Mouse (Mus musculus): ENCODE data around the gene Itsn1.
A peak's percentile ranks its signal among the peaks of the same experiment; 100 is the strongest.

The Itsn1 gene

DNA sequence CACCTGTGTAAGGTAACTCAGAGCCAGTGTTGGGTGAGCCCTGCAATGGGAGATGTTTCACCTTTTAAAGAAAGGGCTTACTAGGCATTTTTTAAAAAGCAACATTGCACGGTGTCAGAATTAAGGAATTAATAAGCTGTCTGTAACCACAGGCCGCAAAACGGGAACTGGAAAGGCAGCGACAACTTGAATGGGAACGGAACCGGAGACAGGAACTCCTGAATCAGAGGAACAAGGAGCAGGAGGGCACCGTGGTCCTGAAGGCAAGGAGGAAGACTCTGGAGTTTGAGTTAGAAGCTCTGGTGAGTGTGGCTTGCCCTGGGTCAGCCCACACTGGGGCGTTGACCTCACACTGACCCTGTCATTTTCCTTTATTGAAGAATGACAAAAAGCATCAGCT lies 91.2 kb downstream of the Itsn1 start:
- no peak for DNase-seq

GRCm38 (mm10) chr16:91822325-91822724 lies 93.2 kb downstream of the Itsn1 start:
- DNase-seq, result no peak

DNA sequence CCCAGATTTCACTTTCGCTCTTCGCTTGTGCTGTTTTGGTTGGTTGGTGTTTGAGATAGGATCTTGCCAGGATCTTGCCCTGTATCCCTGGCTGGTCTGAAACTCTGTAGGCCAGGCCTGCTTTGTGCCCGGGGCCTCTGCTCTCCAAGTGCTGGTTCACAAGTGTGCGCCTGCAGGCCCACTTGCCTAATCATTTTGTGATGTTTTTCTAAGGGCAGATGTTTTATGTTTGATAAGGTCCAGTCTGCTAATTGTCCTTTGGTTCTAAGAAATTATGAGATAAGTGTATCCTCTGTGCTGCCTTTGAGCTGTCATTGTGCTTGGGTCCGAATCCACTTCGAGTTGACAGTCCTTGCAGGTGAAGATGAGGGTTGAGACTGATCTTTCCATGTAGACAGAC lies 93.7 kb downstream of the Itsn1 start:
- DNase-seq, result no peak

DNA sequence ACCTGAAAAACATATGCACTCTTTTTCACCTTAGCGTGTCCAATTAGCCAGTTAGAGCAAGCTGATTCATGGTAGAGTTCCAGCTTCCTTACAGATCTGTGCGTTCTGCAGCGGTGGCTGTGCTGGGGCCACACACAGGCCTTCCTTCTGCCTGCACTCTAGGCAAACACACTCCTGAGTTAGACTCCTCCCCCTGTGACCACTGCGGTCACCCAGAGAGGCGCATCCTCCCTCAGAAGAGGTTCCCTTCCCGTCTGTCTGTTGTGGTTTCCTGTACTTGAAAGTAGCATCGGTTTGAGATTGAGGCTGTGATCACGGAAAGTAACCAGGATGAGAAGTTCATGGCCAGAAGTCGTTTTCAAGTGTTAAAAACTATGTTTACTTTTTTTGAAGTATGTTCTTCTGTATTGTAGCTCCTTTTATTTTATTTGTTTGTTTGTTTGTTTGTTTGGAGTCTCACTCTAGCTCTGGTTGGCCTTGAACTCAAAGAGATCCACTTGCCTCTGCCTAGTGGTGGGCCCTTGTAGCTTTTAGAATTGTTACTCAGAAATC lies 96.8 kb downstream of the Itsn1 start:
- DNase-seq, result peak; percentile 28 to 38

DNA sequence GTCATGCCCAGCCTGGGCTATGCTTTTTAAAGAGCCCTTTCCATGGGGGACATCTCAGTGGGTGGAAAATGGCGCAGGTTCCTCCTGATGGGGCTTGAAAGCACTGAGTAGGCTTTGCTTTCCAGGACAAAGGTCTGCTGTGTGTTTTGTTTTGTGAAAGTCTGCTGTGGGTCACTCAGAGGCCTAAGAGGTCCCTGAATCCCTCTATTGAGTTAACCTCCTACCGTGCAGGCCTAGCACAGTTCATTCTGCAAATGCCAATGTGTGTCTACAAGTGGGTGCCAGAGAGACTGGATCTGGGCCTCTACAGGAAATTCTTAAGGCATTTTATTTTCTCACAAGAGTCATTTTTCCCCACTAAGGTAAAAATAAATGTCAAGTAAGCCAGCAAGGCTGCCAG lies 97.8 kb downstream of the Itsn1 start:
- DNase-seq, result no peak

DNA sequence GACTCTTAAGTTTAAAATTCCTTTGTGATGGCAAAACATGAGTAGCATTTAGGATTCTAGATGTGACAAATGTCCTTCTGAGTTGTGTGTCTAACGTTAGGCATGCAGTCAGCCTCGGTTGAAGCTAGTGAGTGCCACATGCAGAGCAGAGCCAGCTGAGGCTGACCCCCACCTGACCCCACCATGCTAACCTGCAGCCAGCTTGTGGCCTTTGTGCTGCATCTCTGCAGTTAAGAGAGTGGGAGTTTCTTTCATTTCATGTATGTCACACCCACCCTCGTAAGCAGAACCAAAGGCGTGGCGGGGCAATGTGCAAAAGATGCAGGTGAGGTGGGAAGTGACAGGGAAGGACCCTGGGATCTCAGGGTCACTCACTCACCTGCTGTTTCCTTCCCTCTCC lies 98.4 kb downstream of the Itsn1 start:
- no peak for DNase-seq

- DNase-seq, result no peak
These were observed 99.1 kb downstream of the Itsn1 start for GRCm38 (mm10) chr16:91828160-91828559.

GRCm38 (mm10) chr16:91828603-91829002 lies 99.5 kb downstream of the Itsn1 start:
- DNase-seq, result no peak

GRCm38 (mm10) chr16:91829121-91829520 lies 100.0 kb downstream of the Itsn1 start:
- DNase-seq, result no peak

DNA sequence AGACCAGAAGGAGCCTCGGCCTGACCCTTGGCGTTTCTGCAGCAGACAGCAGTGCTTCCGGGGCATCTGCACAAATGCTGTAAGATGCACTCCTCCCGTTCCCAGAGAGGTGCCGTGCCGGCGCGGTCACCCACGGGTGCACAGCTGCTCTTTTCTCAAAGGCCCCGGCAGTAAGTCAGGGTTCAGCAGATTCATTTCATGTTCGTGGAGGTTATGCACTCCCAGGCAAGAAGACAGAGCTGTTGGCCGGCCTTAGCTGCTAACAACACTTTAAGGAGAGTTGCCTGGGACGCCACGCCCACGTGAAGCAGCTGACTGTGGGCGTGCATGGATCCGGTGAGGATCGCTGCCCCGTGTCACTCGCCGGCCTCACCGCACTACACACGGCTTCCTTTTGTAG lies 101.2 kb downstream of the Itsn1 start:
- DNase-seq, result peak; percentile 60 to 81

- DNase-seq, result no peak
These were observed 104.0 kb downstream of the Itsn1 start for GRCm38 (mm10) chr16:91833121-91833520.

DNA sequence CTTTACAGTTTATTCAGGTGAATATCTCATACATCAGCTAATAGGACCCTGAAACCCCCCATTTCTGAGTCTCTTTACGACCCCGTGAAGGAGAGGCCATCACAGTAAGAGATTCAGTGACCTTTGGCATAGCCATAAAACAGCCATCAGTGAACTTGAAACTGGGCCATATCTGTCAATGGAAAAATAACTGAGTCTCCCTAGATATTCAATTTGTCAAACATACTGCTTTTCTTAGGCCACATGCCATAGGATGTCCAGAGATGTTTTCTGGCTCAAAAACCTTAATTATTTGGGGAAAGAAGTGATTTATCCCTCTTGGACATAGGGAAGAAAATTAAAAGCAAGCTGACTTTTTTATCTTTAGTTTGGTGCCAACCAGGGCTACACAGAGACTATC lies 104.5 kb downstream of the Itsn1 start:
- no peak for DNase-seq

DNA sequence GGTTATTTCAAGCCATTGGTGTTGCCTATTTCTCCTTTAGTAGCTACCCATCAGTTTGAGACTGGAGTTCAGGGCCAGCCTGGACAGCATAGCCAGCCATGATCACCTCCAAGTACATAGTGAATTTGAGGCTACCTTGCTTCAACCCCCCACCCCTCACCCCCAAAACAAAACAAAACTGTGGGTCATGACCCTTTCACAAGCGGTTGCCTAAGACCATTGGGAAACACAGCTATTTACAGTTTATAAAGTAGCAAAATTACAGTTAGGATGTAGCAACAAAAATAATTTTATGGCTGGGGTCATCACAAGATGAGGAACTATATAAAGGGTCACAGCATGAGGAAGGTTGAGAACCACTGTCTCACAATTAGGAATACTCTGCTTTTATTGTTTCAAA lies 104.9 kb downstream of the Itsn1 start:
- DNase-seq, result no peak

DNA sequence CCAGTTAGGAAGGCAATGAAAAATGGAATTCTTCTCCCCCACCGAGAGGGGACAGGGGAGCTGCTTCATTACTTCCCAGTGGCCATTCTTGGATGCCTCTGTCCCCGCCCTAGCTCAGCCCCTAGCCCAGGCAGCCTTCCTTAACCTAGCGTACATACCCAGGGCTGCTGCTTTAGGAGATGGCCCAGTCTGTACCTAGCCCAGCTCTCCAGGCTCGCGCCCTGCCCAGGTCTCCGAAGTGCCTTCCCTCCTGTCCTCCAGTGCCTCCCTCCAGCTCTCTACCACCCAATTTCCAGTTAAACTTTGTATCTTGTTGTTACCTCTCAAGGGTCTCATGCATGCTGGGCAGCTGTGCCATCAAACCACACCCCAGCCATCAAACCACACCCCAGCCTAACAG lies 106.7 kb downstream of the Itsn1 start:
- DNase-seq, result no peak

DNA sequence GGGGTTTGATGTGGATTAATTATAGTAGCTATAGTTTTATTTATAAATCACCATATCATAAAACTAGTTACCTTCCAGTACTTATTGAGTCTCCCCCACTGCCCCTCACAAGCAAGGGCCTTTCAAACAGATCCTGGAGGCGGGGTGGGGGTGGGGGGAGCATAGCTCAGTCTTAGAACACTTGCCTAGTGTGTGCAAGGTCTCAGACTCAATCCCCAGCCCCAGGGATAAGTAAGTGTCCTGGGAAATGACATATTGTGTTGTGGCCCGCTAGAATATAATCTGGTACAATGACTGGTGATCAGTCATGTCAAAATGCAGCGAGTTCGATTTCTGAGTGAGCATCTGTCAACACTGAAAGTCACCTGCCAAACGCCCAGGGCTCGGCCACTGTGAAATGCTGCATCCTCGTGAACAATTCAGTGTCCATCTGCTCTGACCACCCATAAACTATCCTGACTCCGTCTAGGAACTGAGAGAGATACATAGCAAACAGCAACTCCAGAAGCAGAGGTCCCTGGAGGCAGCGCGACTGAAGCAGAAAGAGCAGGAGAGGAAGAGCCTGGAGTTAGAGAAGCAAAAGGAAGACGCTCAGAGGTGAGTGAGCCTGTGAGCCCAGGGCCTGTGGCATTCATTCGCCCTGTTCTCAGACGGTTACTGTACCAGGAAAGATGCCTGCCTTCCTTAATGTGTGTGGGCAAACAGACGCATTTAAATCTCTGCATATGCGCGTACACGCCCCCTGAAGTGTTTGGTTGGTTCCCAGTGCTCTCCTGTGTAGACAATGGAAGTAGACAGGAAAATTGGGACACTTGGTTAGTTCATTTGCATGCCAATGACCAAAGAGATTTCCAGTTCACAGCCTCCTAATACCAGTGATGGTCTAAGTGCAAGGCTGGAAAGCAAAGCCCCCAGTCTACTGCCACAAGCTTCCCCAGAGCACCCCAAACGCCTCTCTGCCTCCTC lies 107.8 kb downstream of the Itsn1 start:
- no peak for DNase-seq

DNA sequence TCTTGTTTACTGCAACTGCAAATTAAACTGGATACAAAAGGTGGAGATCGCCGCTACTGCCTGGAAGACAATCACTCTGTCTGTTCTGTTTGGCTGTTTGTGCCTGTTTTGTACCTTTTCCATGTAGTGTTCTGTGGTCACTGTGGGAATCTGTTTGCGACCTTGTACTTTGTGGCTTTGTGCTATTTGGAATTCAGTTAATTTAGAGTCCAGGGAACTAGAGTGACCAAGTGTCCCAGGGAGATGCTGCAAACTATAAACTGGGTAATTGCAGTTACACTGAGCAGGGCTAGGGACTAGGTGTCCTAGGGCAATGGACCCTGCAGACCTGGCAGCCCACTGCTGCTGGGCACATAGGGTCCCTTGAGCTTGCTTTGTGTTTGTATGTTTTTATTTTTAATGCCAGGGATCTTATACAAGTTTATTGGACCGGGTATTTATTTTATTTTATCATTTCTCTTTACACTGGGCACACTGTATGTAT lies 108.5 kb downstream of the Itsn1 start:
- no peak for DNase-seq

- no peak for DNase-seq
These were observed 109.7 kb downstream of the Itsn1 start for GRCm38 (mm10) chr16:91838771-91839170.

DNA sequence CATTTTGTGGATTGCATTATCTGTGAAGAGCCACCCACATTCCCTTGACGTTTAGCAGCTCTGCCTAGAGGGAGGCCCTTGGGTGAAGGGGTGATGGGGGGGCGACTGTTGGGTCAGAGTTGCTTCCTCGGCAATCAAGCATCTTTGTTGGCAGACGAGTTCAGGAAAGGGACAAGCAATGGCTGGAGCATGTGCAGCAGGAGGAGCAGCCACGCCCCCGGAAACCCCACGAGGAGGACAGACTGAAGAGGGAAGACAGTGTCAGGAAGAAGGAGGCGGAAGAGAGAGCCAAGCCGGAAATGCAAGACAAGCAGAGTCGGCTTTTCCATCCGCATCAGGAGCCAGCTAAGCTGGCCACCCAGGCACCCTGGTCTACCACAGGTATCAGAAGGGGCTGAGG lies 110.4 kb downstream of the Itsn1 start:
- DNase-seq, result peak; percentile 66 to 72

DNA sequence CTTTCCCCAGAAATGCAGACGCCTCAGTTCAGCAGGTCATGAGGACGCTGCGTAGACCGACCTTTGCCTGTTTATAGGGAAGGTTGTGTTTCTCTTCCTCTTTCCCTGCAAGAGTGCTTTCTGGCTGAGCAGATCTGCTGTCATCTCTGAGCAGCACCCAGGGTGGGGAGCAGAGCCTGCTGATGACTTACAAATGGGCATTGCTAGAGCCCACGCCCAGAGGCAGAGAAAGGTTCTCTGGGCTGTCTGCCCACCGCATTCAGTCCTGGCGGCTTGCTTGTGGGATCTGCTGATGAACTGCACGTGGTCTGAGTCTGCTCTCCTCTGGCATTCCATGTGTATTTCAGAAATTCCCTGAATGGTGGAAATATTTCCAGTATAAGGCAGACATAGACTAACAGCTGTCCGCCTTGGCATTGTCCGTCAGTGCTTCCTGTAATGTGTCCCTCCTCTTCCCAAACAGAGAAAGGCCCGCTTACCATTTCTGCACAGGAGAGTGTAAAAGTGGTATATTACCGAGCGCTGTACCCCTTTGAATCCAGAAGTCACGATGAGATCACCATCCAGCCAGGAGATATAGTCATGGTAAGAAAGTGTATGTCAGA lies 112.0 kb downstream of the Itsn1 start:
- DNase-seq, result no peak

GRCm38 (mm10) chr16:91846089-91846741 lies 117.1 kb downstream of the Itsn1 start:
- peak in 1 of 2 experiments; percentile 28 for DNase-seq

DNA sequence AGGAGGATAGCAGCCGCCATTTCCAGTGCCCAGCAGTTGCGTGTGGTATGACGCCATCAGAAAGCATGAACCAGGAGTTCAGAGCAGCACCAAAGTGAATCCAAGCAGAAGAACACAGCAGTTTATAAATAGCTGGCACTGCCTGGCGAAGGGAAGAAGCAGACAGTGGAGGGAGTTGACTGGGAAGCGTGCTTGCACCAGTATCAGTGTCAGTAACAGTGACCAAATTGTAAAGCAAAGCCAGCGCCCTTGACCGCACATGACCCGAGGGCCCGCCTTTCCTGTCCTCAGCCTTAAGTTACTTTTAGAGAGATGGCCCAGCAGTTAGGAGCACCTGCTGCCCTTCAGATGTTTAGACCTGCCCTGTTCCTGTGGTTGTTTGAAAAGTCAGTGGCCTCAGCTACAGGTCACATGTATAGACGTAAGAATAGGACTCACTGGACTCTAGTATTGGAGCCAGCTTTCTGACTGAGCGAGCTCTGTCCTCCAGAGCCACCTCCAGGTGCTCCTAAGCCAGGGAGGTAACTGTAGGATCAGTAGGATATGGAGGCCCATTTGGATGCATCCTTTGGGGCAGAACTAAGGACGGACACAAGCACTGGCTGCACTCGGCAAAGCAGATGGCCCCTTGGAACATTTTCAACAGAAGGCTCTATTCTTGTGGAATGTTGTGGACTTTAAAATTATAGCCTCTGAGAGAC lies 118.6 kb downstream of the Itsn1 start:
- DNase-seq, result no peak

- DNase-seq, result no peak
These were observed 119.4 kb downstream of the Itsn1 start for GRCm38 (mm10) chr16:91848505-91848904.

All from kidney, postnatal 36 days (tissue).